Mouse (Mus musculus): ENCODE measurements around the gene Satb1. TPM values are rescaled to one million over a fixed set of nuclear protein-coding genes. Genes with fewer than 3 reads are reported as not detected.

Gene Satb1
- total and polyA plus RNA-seq, 2 experiments from 2014 or later, result 8.4 to 17.4 TPM

DNA sequence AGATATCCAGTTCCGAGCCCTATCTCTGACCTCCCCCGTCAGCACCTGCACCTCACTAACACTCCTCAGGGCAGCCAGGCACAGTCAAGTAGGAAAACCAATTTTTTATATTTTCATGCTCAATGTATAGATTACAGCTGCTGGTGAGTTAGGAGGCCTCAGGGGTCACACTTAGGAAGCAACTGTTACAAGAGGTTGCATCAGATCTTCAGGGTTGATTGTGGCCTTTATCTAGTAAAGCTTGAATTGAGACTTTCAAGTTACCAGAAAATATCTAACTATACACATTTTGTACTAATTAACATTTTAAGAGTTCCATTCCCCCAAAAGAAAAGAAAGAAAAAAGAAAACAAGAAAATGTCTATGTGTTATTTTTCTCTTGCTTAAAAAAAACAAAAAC, 47.0 kb downstream of the Satb1 start:
- Histone ChIP-seq H3K4me1 (ENCODE audit: control insufficient read depth, insufficient read depth) (no peaks in the 10 kb centered on the region), H3K27me3 (ENCODE audit: control insufficient read depth, insufficient read depth, low read length) (no peaks in the 10 kb centered on the region), H3K4me3 (ENCODE audit: low read depth, low read length) (no peak overlapping the region), H3K36me3 (replicated peaks; ENCODE audit: control insufficient read depth, insufficient read depth, low read length) (peaks cover 20% of the 10 kb centered on the region; the same call in 1 of the 2 replicates), H3K27ac (ENCODE audit: low read depth) (no peak overlapping the region), H3K9ac (replicated peaks; ENCODE audit: low read depth, low read length) (no peak overlapping the region), H3K4me2 (ENCODE audit: low read depth, low read length) (no peak overlapping the region), H3K9me3 (replicated peaks; ENCODE audit: control insufficient read depth, low read length) (no peaks in the 10 kb centered on the region)
- WGBS, result 43% methylated on average over 2 of the region's 2 CpGs
- ATAC-seq (ENCODE audit: insufficient read depth, low read depth), result no peak
- TF ChIP-seq CTCF (IDR thresholded peaks at IDR 0.05; ENCODE audit: low read depth) (no peak), EP300 (IDR thresholded peaks at IDR 0.05; ENCODE audit: low read depth) (no peak)
- DNase-seq (ENCODE audit: low spot score), result no peak

DNA sequence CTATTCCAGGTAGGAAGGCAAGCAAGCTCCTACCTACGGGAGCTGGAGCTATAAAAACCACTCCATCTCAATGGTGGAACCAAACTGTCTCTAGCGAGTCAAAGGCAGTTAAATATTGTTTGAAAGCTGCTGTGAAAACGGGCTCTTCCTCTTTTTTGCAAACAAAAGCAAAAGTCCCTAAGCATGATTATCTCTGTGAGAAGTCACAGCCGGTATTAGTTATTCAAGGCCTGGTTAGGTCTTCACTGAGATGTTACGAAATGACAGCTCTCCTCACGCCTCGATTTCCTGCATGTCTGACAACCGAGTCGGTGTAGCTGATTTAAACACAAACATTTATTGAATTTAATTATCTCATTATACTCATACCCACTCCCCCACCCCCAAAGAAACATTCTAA, 48.2 kb downstream of the Satb1 start:
- Histone ChIP-seq H3K27me3 (ENCODE audit: control insufficient read depth, insufficient read depth, low read length) (no peaks in the 10 kb centered on the region), H3K27ac (ENCODE audit: low read depth) (no peak overlapping the region), H3K4me1 (ENCODE audit: control insufficient read depth, insufficient read depth) (no peaks in the 10 kb centered on the region), H3K4me2 (ENCODE audit: low read depth, low read length) (no peak overlapping the region), H3K4me3 (ENCODE audit: low read depth, low read length) (no peak overlapping the region), H3K36me3 (replicated peaks; ENCODE audit: control insufficient read depth, insufficient read depth, low read length) (peaks cover 20% of the 10 kb centered on the region; the same call in 1 of the 2 replicates), H3K9me3 (replicated peaks; ENCODE audit: control insufficient read depth, low read length) (no peaks in the 10 kb centered on the region), H3K9ac (replicated peaks; ENCODE audit: low read depth, low read length) (no peak overlapping the region)
- DNase-seq (ENCODE audit: low spot score) (no peak), ATAC-seq (ENCODE audit: insufficient read depth, low read depth) (no peak)
- 83% methylated on average over 9 of the region's 9 CpGs for WGBS
- TF ChIP-seq EP300 (IDR thresholded peaks at IDR 0.05; ENCODE audit: low read depth) (no peak), CTCF (IDR thresholded peaks at IDR 0.05; ENCODE audit: low read depth) (no peak)

DNA sequence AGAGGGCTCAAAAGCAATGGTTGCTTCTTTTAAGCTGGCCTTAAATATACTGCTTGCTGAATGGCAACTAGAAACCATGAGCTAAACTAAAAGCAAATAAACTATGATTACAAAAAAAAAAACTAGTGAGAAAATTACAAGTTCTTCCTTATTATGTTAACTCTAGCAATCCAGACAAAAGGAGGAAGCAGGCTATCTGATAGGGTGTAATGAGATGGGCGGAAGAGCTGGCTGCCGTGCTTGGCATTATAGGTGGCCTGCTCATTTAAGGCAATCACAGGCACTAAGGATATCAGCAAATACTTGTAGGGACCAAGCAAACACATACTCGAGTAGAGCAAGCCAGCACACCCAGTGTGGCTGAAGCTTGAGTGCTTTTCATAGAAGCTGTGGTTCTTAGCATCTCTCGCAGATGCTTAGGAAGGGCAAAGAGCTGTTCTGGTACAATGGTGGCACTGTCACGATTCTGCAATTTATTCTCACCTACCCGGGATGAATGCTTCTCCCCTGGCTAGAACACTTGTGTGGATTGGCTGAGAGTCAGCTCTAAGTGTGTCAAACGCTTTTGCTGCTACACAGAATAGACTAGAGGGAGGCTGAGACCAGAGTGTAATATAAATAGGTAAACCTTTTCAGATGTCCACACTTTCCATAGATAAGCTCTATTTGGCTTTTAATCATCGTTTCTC, 49.4 kb downstream of the Satb1 start:
- no peak for DNase-seq (ENCODE audit: low spot score)
- no peak overlapping the region for H3K4me3 ChIP-seq (ENCODE audit: low read depth, low read length)
- no peaks in the 10 kb centered on the region for H3K9me3 ChIP-seq (replicated peaks; ENCODE audit: control insufficient read depth, low read length)
- no peak overlapping the region for H3K4me2 ChIP-seq (ENCODE audit: low read depth, low read length)
- no peak overlapping the region for H3K9ac ChIP-seq (replicated peaks; ENCODE audit: low read depth, low read length)
- no peak for ATAC-seq (ENCODE audit: insufficient read depth, low read depth)
- WGBS, result 56% methylated on average over 8 of the region's 8 CpGs
- no peaks in the 10 kb centered on the region for H3K27me3 ChIP-seq (ENCODE audit: control insufficient read depth, insufficient read depth, low read length)
- no peak overlapping the region for H3K27ac ChIP-seq (ENCODE audit: low read depth)
- no peaks in the 10 kb centered on the region for H3K4me1 ChIP-seq (ENCODE audit: control insufficient read depth, insufficient read depth)
- H3K36me3 ChIP-seq (replicated peaks; ENCODE audit: control insufficient read depth, insufficient read depth, low read length), result peaks cover 20% of the 10 kb centered on the region; the same call in 1 of the 2 replicates
- TF ChIP-seq CTCF (IDR thresholded peaks at IDR 0.05; ENCODE audit: low read depth) (no peak), EP300 (IDR thresholded peaks at IDR 0.05; ENCODE audit: low read depth) (no peak)

DNA sequence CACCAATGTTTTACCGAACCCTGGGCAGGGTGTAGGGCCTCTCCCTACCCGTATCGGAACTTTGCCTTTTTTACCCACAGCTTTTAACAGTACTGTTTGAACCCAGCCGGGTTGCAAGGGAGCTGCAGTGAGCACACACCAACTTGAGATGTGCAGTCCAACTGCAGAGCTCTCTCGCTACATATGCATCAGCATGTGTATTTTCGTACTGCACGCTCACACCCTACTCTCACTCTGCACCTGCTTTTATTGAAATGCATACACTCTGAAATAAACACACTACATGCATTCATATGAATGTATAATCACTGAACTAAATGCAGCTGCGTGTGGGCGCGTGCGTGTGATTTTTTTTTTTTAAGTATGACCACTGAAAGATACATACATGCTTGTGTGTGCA, 53.1 kb downstream of the Satb1 start:
- Histone ChIP-seq H3K9me3 (replicated peaks; ENCODE audit: control insufficient read depth, low read length) (no peaks in the 10 kb centered on the region), H3K9ac (replicated peaks; ENCODE audit: low read depth, low read length) (no peak overlapping the region), H3K27me3 (ENCODE audit: control insufficient read depth, insufficient read depth, low read length) (no peaks in the 10 kb centered on the region), H3K27ac (ENCODE audit: low read depth) (no peak overlapping the region), H3K36me3 (replicated peaks; ENCODE audit: control insufficient read depth, insufficient read depth, low read length) (peaks cover 23% of the 10 kb centered on the region; the same call in 1 of the 2 replicates), H3K4me3 (ENCODE audit: low read depth, low read length) (no peak overlapping the region), H3K4me1 (ENCODE audit: control insufficient read depth, insufficient read depth) (no peaks in the 10 kb centered on the region), H3K4me2 (ENCODE audit: low read depth, low read length) (no peak overlapping the region)
- 92% methylated on average over 11 of the region's 11 CpGs for WGBS
- ATAC-seq (ENCODE audit: insufficient read depth, low read depth) (no peak), DNase-seq (ENCODE audit: low spot score) (no peak)
- TF ChIP-seq CTCF (IDR thresholded peaks at IDR 0.05; ENCODE audit: low read depth) (no peak), EP300 (IDR thresholded peaks at IDR 0.05; ENCODE audit: low read depth) (no peak)

DNA sequence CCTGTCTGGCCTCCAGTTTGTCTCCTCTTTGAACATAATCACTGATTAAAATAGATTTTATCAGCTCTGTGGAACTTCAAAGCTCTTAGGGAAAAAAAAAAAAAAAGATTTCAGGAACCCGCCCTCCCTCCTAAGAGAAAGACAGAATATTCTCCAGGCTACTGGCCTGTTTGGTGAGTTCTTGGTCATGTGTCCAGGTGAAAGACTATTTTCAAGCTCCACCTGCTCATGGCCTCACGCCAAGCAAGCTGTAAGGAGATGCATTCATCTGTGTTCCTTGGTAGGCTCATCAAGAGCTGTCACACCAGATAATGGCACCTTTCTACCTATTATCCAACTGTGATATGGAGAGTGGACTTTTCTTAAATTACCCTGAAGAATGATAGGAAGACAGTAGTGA, 54.1 kb downstream of the Satb1 start:
- H3K9ac ChIP-seq (replicated peaks; ENCODE audit: low read depth, low read length), result no peak overlapping the region
- H3K36me3 ChIP-seq (replicated peaks; ENCODE audit: control insufficient read depth, insufficient read depth, low read length), result peaks cover 24% of the 10 kb centered on the region; the same call in 1 of the 2 replicates
- no peak overlapping the region for H3K4me2 ChIP-seq (ENCODE audit: low read depth, low read length)
- no peak overlapping the region for H3K4me3 ChIP-seq (ENCODE audit: low read depth, low read length)
- DNase-seq (ENCODE audit: low spot score), result no peak
- no peak for ATAC-seq (ENCODE audit: insufficient read depth, low read depth)
- TF ChIP-seq CTCF (IDR thresholded peaks at IDR 0.05; ENCODE audit: low read depth) (no peak), EP300 (IDR thresholded peaks at IDR 0.05; ENCODE audit: low read depth) (no peak)
- H3K4me1 ChIP-seq (ENCODE audit: control insufficient read depth, insufficient read depth), result no peaks in the 10 kb centered on the region
- WGBS, result 75% methylated on average over 2 of the region's 2 CpGs
- no peak overlapping the region for H3K27ac ChIP-seq (ENCODE audit: low read depth)
- no peaks in the 10 kb centered on the region for H3K9me3 ChIP-seq (replicated peaks; ENCODE audit: control insufficient read depth, low read length)
- no peaks in the 10 kb centered on the region for H3K27me3 ChIP-seq (ENCODE audit: control insufficient read depth, insufficient read depth, low read length)

DNA sequence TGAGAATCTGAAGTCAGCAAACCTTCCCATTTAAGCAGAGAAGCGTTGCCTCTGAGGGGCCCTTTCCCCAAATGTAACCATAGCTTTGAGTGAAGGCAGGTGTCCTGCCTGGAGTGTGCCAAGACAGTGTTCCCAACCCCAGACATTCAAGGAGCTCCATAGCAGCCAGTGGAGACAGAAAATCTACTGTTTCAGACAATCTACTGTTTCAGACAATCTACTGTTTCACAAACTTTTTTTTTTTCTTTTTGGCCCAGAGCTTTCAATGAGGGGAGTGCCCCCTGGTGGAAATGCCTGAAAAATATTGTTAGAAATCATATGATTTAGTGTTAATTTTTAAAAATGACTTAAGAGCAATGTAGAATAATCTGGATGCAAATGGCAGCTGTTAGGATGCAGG, 55.3 kb downstream of the Satb1 start:
- H3K27ac ChIP-seq (ENCODE audit: low read depth), result no peak overlapping the region
- H3K9ac ChIP-seq (replicated peaks; ENCODE audit: low read depth, low read length), result no peak overlapping the region
- H3K36me3 ChIP-seq (replicated peaks; ENCODE audit: control insufficient read depth, insufficient read depth, low read length), result peaks cover 25% of the 10 kb centered on the region; the same call in 1 of the 2 replicates
- 76% methylated on average over 1 of the region's 1 CpGs for WGBS
- TF ChIP-seq CTCF (IDR thresholded peaks at IDR 0.05; ENCODE audit: low read depth), result peak; percentile 43
- no peak for TF ChIP-seq EP300 (IDR thresholded peaks at IDR 0.05; ENCODE audit: low read depth)
- no peaks in the 10 kb centered on the region for H3K4me1 ChIP-seq (ENCODE audit: control insufficient read depth, insufficient read depth)
- no peak for DNase-seq (ENCODE audit: low spot score)
- no peak overlapping the region for H3K4me2 ChIP-seq (ENCODE audit: low read depth, low read length)
- H3K4me3 ChIP-seq (ENCODE audit: low read depth, low read length), result no peak overlapping the region
- ATAC-seq (ENCODE audit: insufficient read depth, low read depth), result no peak
- H3K9me3 ChIP-seq (replicated peaks; ENCODE audit: control insufficient read depth, low read length), result no peaks in the 10 kb centered on the region
- H3K27me3 ChIP-seq (ENCODE audit: control insufficient read depth, insufficient read depth, low read length), result no peaks in the 10 kb centered on the region

Measured in heart, postnatal 0 days (tissue).